In genomic region chr17:61696717-61697116, GRCm38 (mm10) we compare ENCODE assay signal across 25 mouse cellular contexts.
"Had no signal": no experiment of that assay in that cellular context is flagged by ENCODE, and none has a peak within 500 bp of the region (broad histone marks: within the 10 kb centered on the region; RNA-seq: fewer than 3 reads in every experiment).

No protein-coding gene starts in this region.

- H3K27ac ChIP-seq: embryonic facial prominence, embryonic 10.5 days; embryonic facial prominence, embryonic 12.5 days; embryonic facial prominence, embryonic 13.5 days; embryonic facial prominence, embryonic 15.5 days; forebrain, embryonic 10.5 days; forebrain, embryonic 12.5 days; forebrain, embryonic 13.5 days; forebrain, embryonic 15.5 days; gastrocnemius, adult 2 months; heart, adult 2 months; heart, embryonic 10.5 days had no signal

- H3K36me3 ChIP-seq: embryonic facial prominence, embryonic 10.5 days; embryonic facial prominence, embryonic 12.5 days; embryonic facial prominence, embryonic 13.5 days; embryonic facial prominence, embryonic 15.5 days; forebrain, embryonic 10.5 days; forebrain, embryonic 12.5 days; forebrain, embryonic 15.5 days; heart, embryonic 10.5 days had no signal

- H3K9ac ChIP-seq: embryonic facial prominence, embryonic 12.5 days; embryonic facial prominence, embryonic 13.5 days; embryonic facial prominence, embryonic 15.5 days; forebrain, embryonic 12.5 days; forebrain, embryonic 13.5 days; forebrain, embryonic 15.5 days; forebrain, postnatal 0 days had no signal

- H3K4me1 ChIP-seq: embryonic facial prominence, embryonic 10.5 days; embryonic facial prominence, embryonic 12.5 days; embryonic facial prominence, embryonic 13.5 days; embryonic facial prominence, embryonic 15.5 days; forebrain, embryonic 10.5 days; forebrain, embryonic 12.5 days; forebrain, embryonic 13.5 days; forebrain, embryonic 15.5 days; heart, embryonic 10.5 days had no signal

- DNase-seq: cerebellum, adult 9-10 months; cerebellum, adult 9-11 months; cerebellum, postnatal 10 days; cerebellum, postnatal 14 days; cerebellum, postnatal 25 days; cerebellum, postnatal 36 days; embryo, embryonic 11 days; forebrain, postnatal 0 days; gastrocnemius, adult 2 months; gastrocnemius, postnatal 10 days; gastrocnemius, postnatal 14 days; gastrocnemius, postnatal 25 days; gastrocnemius, postnatal 36 days; heart, adult 11 months; heart, adult 2 months had no signal

- H3K4me3 ChIP-seq: embryonic facial prominence, embryonic 10.5 days; embryonic facial prominence, embryonic 12.5 days; embryonic facial prominence, embryonic 13.5 days; embryonic facial prominence, embryonic 15.5 days; erythroblast, embryonic 14.5 days; forebrain, embryonic 10.5 days; forebrain, embryonic 12.5 days; forebrain, embryonic 13.5 days; forebrain, embryonic 15.5 days; gastrocnemius, adult 2 months; heart, adult 2 months; heart, embryonic 10.5 days had no signal

- H3K9me3 ChIP-seq: embryonic facial prominence, embryonic 10.5 days; embryonic facial prominence, embryonic 12.5 days; embryonic facial prominence, embryonic 13.5 days; embryonic facial prominence, embryonic 15.5 days; forebrain, embryonic 10.5 days; forebrain, embryonic 12.5 days; forebrain, embryonic 13.5 days; forebrain, embryonic 15.5 days; heart, embryonic 10.5 days had no signal

- H3K27me3 ChIP-seq: embryonic facial prominence, embryonic 12.5 days; embryonic facial prominence, embryonic 13.5 days; embryonic facial prominence, embryonic 15.5 days; forebrain, embryonic 12.5 days; forebrain, embryonic 13.5 days; forebrain, embryonic 15.5 days had no signal
